Mouse (Mus musculus) C2C12 (cell line): Measurements from ENCODE around the gene Ubap2. TPM values are rescaled to one million over a fixed set of nuclear protein-coding genes. Genes with fewer than 3 reads are reported as not detected.

Experiments
- H3K27me3 ChIP-seq: one replicate; pipeline ENCODE4 v1.6.1; 2011; ENCODE audit not compliant: control insufficient read depth, insufficient read depth, insufficient read length
- H3K36me3 ChIP-seq: one replicate; pipeline ENCODE4 v1.6.1; 2011; ENCODE audit not compliant: control insufficient read depth, insufficient read depth
- H3K4me3 ChIP-seq: one replicate; pipeline ENCODE4 v1.5.1; 2011; ENCODE audit warnings: mild to moderate bottlenecking, control low read depth; ENCODE audit not compliant: poor library complexity, insufficient read depth, severe bottlenecking
- H3K79me2 ChIP-seq: one replicate; pipeline ENCODE4 v1.6.1; 2011; ENCODE audit not compliant: control insufficient read depth, insufficient read depth
- H3K79me3 ChIP-seq: one replicate; pipeline ENCODE4 v1.6.1; 2011; ENCODE audit warnings: low read depth, control low read depth
- H3ac ChIP-seq: one replicate; pipeline ENCODE3; 2011; ENCODE audit warnings: low read depth; ENCODE audit not compliant: control insufficient read depth, insufficient read length
- CEBPB ChIP-seq: IDR thresholded peaks from one replicate; pipeline ENCODE4 v1.6.1; 2011; ENCODE audit warnings: low read depth, mild to moderate bottlenecking, control low read depth, moderate library complexity
- CTCF ChIP-seq: IDR thresholded peaks from one replicate; pipeline ENCODE4 v1.5.1; 2011; ENCODE audit not compliant: control insufficient read depth, insufficient read depth, insufficient read length
- FOSL1 ChIP-seq: IDR thresholded peaks from one replicate; pipeline ENCODE4 v1.8.0; 2011; ENCODE audit warnings: mild to moderate bottlenecking, low read length; ENCODE audit not compliant: poor library complexity, insufficient read depth, severe bottlenecking
- MAX ChIP-seq: IDR thresholded peaks from one replicate; pipeline ENCODE4 v1.6.1; 2011; ENCODE audit warnings: mild to moderate bottlenecking, control low read depth
- MYOD1 ChIP-seq: IDR thresholded peaks from one replicate; pipeline ENCODE4 v1.6.1; 2011; ENCODE audit warnings: low read depth; ENCODE audit not compliant: control insufficient read depth, insufficient read length
- MYOG ChIP-seq: IDR thresholded peaks from one replicate; pipeline ENCODE4 v1.6.1; 2011; ENCODE audit not compliant: control insufficient read depth, insufficient read length; ENCODE audit errors: extremely low read depth
- USF1 ChIP-seq: IDR thresholded peaks from one replicate; pipeline ENCODE4 v1.6.1; 2011; ENCODE audit warnings: low read depth, mild to moderate bottlenecking, control low read depth, moderate library complexity
- polyA plus RNA-seq: library from polyadenylated mRNA; unstranded; fragments of >200 nt; fragmentation: generic; extraction: Trizol; gene quantifications from one replicate; pipeline ENCODE4 v1.2.1, GENCODE M21; 2012; ENCODE audit warnings: missing spikeins

Gene Ubap2
- polyA plus RNA-seq, 1 experiment, result 61.0 TPM

GRCm38 (mm10) chr4:41257752-41258151 lies 17.2 kb downstream of the Ubap2 start:
- Histone ChIP-seq H3K79me2 (peaks cover 100% of the 10 kb centered on the region), H3ac (no peak overlapping the region), H3K36me3 (peaks cover 39% of the 10 kb centered on the region), H3K4me3 (no peak overlapping the region), H3K79me3 (peaks cover 91% of the 10 kb centered on the region), H3K27me3 (no peaks in the 10 kb centered on the region)
- TF ChIP-seq CTCF, result no peak
- peak; percentile 80 for TF ChIP-seq MYOD1

- peaks cover 99% of the 10 kb centered on the region for H3K79me2 ChIP-seq
- H3ac ChIP-seq, result no peak overlapping the region
- H3K27me3 ChIP-seq, result no peaks in the 10 kb centered on the region
- peaks cover 80% of the 10 kb centered on the region for H3K79me3 ChIP-seq
- TF ChIP-seq FOSL1 (no peak), MYOD1 (no peak), MYOG (no peak)
- no peak overlapping the region for H3K4me3 ChIP-seq
- peaks cover 27% of the 10 kb centered on the region for H3K36me3 ChIP-seq
Observed at GRCm38 (mm10) chr4:41255564-41256210, 19.3 kb downstream of the Ubap2 start.

- Histone ChIP-seq H3K36me3 (peaks cover 39% of the 10 kb centered on the region), H3K4me3 (no peak overlapping the region), H3K79me2 (peaks cover 99% of the 10 kb centered on the region), H3K79me3 (peaks cover 68% of the 10 kb centered on the region), H3K27me3 (no peaks in the 10 kb centered on the region), H3ac (no peak overlapping the region)
- TF ChIP-seq CTCF (no peak), USF1 (no peak), FOSL1 (no peak), MAX (no peak), CEBPB (no peak), MYOG (no peak), MYOD1 (no peak)
Observed at GRCm38 (mm10) chr4:41253756-41254155, 21.2 kb downstream of the Ubap2 start.

- TF ChIP-seq MYOG, result no peak
- TF ChIP-seq CEBPB, result no peak
- TF ChIP-seq FOSL1, result no peak
- TF ChIP-seq USF1, result no peak
- TF ChIP-seq MYOD1, result no peak
- no peak for TF ChIP-seq MAX
- TF ChIP-seq CTCF, result no peak
- Histone ChIP-seq H3ac (no peak overlapping the region), H3K79me2 (peaks cover 100% of the 10 kb centered on the region), H3K4me3 (no peak overlapping the region), H3K36me3 (peaks cover 87% of the 10 kb centered on the region), H3K27me3 (no peaks in the 10 kb centered on the region), H3K79me3 (peaks cover 70% of the 10 kb centered on the region)
Observed at GRCm38 (mm10) chr4:41245408-41245807, 29.5 kb downstream of the Ubap2 start.

- Histone ChIP-seq H3K79me2 (peaks cover 99% of the 10 kb centered on the region), H3ac (no peak overlapping the region), H3K79me3 (peaks cover 77% of the 10 kb centered on the region), H3K4me3 (no peak overlapping the region), H3K36me3 (peaks cover 63% of the 10 kb centered on the region), H3K27me3 (no peaks in the 10 kb centered on the region)
- TF ChIP-seq MYOD1, result no peak
- no peak for TF ChIP-seq MAX
- no peak for TF ChIP-seq FOSL1
- no peak for TF ChIP-seq USF1
- no peak for TF ChIP-seq CTCF
- TF ChIP-seq MYOG, result no peak
Observed at GRCm38 (mm10) chr4:41240916-41241315, 34.0 kb downstream of the Ubap2 start.

GRCm38 (mm10) chr4:41235621-41236020 lies 39.3 kb downstream of the Ubap2 start:
- no peaks in the 10 kb centered on the region for H3K27me3 ChIP-seq
- no peak overlapping the region for H3ac ChIP-seq
- peaks cover 59% of the 10 kb centered on the region for H3K79me2 ChIP-seq
- H3K4me3 ChIP-seq, result no peak overlapping the region
- H3K36me3 ChIP-seq, result peaks cover 73% of the 10 kb centered on the region
- no peak for TF ChIP-seq FOSL1
- TF ChIP-seq MAX, result no peak
- TF ChIP-seq USF1, result no peak
- TF ChIP-seq MYOG, result no peak
- TF ChIP-seq CEBPB, result no peak
- no peak for TF ChIP-seq CTCF
- TF ChIP-seq MYOD1, result no peak
- H3K79me3 ChIP-seq, result peaks cover 36% of the 10 kb centered on the region

- Histone ChIP-seq H3K36me3 (peaks cover 84% of the 10 kb centered on the region), H3ac (no peak overlapping the region), H3K27me3 (no peaks in the 10 kb centered on the region), H3K79me2 (peaks cover 10% of the 10 kb centered on the region), H3K4me3 (no peak overlapping the region), H3K79me3 (peaks cover 2% of the 10 kb centered on the region)
- TF ChIP-seq MYOD1 (no peak), FOSL1 (no peak), CEBPB (no peak), MAX (peak; percentile 32)
Observed at GRCm38 (mm10) chr4:41226351-41226750, 48.6 kb downstream of the Ubap2 start.
